Mouse (Mus musculus): Measurements from ENCODE around the gene Akap12.

Akap12 gene

GRCm38 (mm10) chr10:4266041-4266930, at the start of gene Akap12:
Gene Akap12, plus strand, starts transcription at chr10:4266380.
- DNase-seq (ENCODE audit: low spot score), result peak; percentile 55

- DNase-seq (ENCODE audit: low spot score), result no peak
Observed at GRCm38 (mm10) chr10:4230563-4231359, 35.4 kb upstream of the Akap12 start.

DNA sequence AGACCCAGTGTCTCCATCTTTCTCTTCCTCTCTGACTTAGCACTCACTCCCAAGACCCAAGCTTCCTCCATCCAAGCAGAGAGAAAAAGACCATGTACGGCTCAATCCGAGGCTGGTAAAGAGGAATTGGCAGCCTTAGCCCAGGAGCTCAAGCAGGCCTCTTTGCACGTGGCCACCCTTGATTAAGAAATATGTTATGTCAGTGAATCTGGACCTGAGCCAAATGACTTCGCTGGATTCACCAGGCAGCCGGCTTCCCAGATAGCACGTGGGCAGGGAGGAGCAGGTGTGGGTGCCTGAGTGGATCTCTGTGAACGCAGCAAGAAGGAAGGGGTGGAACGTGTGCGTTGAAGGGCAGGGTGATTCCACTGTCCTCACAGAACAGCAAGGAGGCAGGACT, 33.1 kb upstream of the Akap12 start:
- DNase-seq (ENCODE audit: low spot score), result no peak

DNA sequence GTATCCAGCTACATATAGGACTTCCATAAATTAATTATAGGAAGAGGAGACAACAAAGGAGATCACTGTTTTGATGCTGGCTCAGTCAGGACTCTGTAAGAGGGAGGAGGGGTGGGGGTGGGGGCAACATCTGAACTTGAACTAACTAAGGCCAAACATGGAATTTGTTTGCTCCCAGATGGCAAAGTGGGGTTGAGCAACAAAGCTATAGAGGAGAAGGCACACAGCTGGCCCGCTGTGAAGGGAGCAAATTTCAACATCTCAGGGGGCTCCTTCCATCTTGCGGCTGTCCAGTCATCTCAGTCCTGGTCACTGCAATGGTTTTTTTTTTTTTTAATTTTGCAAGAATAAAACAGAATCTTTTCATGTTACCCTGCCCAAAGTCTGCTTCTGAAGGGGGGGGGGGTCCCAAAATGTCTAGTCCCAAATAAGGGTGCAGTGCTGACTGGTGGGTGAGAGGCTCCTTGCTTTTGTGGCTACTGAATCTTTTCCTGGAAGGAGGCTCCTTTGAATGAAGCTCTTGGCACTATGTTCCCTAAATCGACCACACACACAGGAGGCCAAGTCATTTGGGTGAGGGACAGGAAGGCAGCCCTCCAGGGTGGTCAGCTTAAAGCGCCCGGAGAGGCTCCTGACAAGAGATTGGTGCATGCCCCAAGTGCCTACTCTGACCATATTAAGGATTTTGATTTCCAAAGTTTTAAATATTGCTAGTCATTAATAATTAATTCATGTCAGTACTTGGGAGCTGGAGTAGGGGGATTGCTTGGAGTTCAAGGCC, 26.2 kb upstream of the Akap12 start:
- no peak for DNase-seq (ENCODE audit: low spot score)

GRCm38 (mm10) chr10:4243591-4244300, 22.4 kb upstream of the Akap12 start:
- no peak for DNase-seq (ENCODE audit: low spot score)

DNA sequence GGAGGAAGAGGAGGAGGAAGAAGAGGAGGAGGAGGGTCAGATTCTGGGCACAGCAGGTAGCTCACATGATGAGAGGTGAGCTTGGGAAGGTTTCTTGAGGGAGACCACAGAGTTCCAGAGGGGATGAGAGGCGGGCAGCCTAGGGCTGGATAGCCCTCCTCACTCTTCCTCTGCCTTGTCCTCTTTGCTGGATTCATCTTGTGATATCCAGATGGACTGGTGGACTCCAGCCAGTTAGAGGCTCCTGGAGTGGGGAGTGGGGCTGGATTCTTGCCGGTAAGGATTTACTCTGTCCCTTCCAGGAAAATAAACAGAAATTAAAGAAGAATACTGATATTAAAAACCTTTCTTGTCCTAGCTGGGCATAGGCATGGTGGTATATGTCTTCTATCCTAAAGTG, 20.4 kb upstream of the Akap12 start:
- no peak for DNase-seq (ENCODE audit: low spot score)

- no peak for DNase-seq (ENCODE audit: low spot score)
Observed at GRCm38 (mm10) chr10:4246407-4246806, 19.8 kb upstream of the Akap12 start.

- DNase-seq (ENCODE audit: low spot score), result peak; percentile 58
Observed at GRCm38 (mm10) chr10:4249235-4249845, 16.8 kb upstream of the Akap12 start.

GRCm38 (mm10) chr10:4250681-4251080, 15.5 kb upstream of the Akap12 start:
- DNase-seq (ENCODE audit: low spot score), result no peak

GRCm38 (mm10) chr10:4253613-4254012, 12.6 kb upstream of the Akap12 start:
- no peak for DNase-seq (ENCODE audit: low spot score)

DNA sequence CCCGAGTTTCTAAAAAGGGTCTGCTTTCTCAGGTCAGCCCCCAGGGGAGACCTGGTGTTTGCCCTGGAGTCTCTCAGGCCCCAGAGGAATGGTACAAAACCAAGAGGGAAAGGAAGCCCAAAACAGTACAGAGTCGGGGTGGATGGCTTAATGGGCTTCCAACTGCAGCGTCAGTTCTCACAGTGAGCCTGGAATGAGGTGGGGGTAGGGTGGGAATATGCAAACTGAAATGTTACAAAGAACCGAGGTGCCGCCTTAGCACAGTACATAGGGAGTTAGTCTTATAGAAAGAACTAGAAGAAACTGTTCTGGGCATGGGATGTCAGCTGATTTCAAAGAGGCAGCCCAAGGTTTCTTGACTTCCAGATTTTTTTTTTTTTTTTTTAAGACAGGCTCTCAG, 11.7 kb upstream of the Akap12 start:
- no peak for DNase-seq (ENCODE audit: low spot score)

DNA sequence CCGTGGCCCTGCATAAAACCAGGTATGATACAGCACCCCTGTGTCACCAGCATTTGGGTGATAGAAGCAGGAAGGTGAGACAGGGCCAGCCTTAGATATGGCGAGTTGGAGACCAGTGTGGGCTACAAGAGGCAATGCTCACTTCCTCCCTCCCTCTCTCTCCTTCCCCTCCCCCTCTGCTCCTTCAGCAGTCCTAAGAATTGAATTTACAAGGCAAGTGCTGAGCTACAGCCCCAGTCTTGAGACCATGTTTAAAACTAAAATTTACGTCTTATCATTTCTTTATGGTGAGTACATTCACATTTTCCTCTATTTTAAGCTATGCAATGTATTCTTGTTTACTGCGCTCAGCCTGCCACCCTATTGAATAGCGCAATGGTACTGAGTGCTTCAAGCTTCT, 5.3 kb upstream of the Akap12 start:
- no peak for DNase-seq (ENCODE audit: low spot score)

- DNase-seq (ENCODE audit: low spot score), result no peak
Observed at GRCm38 (mm10) chr10:4261359-4261952, 4.7 kb upstream of the Akap12 start.

- peak; percentile 78 for DNase-seq (ENCODE audit: low spot score)
Observed at GRCm38 (mm10) chr10:4265641-4266040, 539 bp upstream of the Akap12 start.

- DNase-seq (ENCODE audit: low spot score), result peak; percentile 51
Observed at GRCm38 (mm10) chr10:4266931-4267310, 741 bp downstream of the Akap12 start.

DNA sequence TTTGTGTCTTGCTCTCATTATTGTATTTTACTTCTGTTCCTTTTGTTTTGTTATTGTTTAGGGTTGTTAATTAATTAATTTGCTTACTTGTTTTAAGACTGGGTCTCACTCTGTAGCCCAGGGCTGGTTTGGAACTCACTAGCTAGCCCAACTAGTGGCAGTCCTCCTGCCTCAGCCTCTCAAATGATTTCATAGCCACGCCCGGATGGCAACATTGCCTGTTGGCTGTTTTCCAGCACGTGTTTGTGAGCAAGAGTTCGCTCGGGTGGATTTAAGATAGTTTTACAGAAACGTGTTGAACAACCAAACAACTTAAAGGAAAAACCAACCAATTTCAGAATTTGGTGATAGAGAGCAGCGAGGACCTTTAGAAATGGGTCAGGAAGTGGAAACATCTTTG, 1.3 kb downstream of the Akap12 start:
- no peak for DNase-seq (ENCODE audit: low spot score)

DNA sequence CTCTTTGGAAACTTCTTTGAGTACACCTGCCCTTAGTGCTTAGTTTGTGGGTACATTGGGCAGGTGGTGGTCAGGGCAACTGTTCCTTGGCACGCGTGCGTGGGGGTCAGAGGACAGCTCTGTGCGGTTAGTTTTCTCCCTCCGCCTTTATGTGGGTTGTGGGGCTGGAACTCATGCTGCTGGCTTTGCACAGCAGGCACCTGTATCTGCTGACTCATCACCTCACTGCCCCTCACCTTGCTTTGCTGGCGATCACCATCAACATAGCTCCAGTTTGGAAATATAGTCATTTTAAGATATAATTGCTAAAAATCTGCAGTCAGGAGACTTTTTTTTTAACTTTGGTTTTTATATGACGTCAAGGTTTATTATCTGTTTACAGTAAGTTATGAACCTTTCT, 2.0 kb downstream of the Akap12 start:
- DNase-seq (ENCODE audit: low spot score), result no peak

DNA sequence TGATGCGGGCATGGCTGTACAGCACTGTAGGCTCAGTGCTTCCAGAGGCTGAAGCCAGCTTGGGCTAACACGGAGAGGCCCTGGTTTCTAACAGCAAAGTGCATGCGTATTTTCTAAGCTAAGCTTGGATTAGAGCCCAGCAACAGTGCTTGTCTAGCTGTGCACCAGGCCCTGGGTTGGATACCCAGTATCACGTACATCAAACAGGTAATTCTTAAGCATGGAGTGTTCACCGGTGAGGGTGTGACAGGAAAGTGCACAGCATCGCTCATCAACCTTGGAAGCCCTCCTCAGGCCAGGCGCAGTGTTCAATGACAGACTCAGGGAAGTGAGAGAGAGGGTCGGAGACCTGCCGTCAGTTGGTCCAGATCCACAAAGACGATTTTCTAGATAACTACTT, 9.4 kb downstream of the Akap12 start:
- DNase-seq (ENCODE audit: low spot score), result no peak

GRCm38 (mm10) chr10:4276081-4276480, 9.9 kb downstream of the Akap12 start:
- DNase-seq (ENCODE audit: low spot score), result no peak

GRCm38 (mm10) chr10:4278041-4278440, 11.9 kb downstream of the Akap12 start:
- DNase-seq (ENCODE audit: low spot score), result no peak

DNA sequence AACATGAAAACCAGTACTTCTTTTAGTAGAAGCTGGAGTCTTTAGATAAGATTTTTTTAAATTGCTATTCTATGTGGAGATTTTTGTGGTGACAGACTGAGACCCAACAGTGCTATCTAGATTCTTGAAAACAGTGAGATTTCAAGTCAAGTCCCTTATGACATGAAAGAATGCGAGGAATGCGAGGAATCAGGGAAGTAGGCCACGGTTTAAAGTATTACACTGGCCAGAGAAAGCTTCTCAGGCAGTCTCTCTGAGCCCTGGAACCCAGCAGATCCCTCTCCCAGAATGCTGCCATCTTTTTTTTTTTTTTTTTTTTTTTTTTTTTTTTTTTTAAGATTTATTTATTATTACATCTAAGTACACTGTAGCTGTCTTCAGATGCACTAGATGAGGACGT, 16.2 kb downstream of the Akap12 start:
- peak; percentile 54 for DNase-seq (ENCODE audit: low spot score)

Measured in embryo, embryonic 10 days (tissue).